Mouse (Mus musculus): ENCODE measurements around the gene E2f4.

E2f4 gene

DNA sequence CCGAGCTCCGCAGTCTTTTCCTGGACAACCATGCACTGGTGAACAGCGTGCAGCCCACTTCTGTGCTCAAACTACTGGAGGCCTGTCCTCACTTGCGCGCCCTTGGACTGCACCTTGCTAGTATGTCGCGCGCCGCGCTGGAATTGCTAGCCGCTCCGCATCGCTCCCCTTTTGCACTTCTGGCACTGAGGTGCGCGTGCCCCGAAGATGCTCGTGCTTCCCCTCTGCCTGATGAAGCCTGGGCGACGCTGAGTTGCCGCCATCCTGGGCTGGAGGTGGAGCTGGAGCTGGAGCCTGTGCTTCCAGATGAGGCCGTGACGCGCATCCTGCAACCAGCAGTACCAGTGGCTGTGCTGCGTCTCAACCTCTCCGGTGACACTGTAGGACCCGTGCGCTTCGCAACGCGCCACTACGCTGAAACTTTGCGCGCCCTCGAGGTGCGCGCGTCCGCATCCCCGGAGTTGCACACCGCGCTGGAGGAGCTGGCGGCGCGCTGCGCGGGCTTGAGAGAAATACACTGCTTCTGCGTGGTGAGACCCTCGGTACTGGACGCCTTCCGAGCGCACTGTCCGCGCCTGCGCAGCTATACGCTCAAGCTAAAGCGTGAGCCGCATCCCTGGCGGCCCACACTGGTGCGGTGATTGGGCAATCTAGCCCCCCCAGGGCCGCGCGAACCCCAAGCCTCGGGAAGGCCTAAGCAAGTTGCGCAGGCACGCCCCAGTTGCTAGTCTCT is 29.0 kb upstream of the E2f4 start:
- in situ Hi-C loops (cut with MboI, MseI): no loop called here

DNA sequence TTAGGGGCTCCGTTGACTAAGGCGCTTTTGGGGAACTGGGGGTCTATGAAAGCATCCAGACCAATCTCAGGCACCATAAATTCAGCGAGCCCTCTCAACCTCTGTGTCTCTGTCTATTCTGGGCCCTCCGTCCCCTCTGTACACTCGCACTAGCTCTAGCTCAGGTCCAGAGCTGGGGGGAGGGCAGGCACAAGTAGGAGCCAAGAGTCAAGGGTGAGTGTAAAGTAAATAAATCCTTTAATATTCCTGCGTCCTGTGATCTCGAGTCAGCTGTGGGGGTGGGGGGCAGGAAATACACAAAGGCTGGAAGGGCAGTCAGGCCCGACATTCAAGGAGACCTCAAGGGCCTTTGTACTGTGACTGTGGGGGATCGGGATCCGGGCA is 28.4 kb upstream of the E2f4 start:
- in situ Hi-C loops (cut with MboI, MseI): no loop called here

DNA sequence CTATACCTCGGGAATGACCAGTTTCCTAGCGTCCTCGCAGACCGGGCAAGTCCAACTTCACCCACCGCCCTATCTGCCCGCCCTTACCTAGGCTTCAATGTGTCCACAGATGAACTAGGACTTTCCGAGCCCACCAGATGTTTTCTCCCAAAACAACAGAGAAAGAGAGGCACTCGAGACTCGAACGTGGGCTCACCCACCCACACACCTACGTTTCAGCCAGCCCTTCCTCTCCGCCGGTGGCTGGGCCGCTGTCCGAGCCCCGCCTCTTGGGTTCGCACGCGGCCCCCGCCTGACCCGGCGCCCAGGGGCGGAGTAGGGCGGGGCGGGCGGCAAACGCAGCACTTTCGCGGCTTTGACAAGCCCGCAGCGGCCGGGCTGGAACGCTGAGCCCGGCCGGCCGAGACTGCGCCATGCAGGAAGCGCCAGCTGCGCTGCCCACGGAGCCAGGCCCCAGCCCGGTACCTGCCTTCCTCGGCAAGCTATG is 28.0 kb upstream of the E2f4 start, which contains the start of gene Hsf4:
Hsf4 (plus strand) TSS at position 341 of the 487 bp plus-strand sequence.
- in situ Hi-C loops (cut with MboI, MseI): no loop called here

DNA sequence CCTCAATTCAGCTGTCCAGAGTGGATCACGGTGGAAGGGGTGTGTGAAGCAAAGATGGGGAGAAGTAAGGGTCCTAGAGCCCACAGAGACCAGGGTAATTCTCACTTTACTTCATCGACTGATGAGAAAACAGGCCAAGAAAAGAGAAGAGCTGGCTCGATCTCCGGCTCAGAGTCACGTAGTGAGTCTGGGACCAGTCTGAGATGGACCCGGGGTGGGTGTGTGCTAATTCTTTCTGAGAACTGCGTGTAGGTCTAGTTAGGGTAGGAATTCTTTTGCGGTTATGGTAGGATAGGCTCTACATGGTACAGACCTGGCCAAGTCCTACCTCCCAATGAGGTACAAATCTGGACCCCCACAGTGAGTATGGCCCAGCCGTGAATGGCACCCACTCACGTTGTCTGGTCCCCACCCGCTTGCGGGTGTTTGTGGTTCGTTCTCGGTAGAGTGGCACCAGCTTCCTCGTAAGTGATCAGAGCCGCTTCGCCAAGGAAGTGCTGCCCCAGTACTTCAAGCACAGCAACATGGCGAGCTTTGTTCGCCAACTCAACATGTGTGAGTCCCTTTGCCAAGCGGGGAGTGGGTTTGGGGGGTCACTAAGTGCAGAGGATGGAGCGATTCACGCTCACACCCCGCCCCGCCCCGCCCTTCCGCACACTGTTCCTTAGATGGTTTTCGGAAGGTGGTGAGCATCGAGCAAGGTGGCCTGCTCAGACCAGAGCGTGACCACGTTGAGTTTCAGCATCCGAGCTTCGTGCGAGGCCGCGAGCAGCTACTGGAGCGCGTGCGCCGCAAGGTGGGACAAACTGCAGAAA is 27.2 kb upstream of the E2f4 start:
- in situ Hi-C loops (cut with MboI, MseI): loop anchor here in 1 of 2 experiments (5.0 kb wide), 1 partner anchor 638 kb away; the partner anchor contains the start of gene Rrad

DNA sequence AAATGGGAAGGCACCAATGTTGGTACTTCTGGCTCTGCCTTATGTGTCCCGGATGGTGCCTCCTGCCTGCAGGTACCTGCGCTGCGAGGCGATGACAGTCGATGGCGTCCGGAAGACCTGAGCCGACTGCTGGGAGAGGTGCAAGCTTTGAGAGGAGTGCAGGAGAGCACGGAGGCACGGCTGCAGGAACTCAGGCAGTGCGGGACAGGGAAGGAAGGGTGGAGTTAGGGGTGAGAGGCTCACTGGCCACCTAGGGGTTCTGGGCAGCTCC is 26.6 kb upstream of the E2f4 start:
- in situ Hi-C loops (cut with MboI, MseI): loop anchor here in 1 of 2 experiments (5.0 kb wide), 1 partner anchor 639 kb away; the partner anchor contains the start of gene Rrad

DNA sequence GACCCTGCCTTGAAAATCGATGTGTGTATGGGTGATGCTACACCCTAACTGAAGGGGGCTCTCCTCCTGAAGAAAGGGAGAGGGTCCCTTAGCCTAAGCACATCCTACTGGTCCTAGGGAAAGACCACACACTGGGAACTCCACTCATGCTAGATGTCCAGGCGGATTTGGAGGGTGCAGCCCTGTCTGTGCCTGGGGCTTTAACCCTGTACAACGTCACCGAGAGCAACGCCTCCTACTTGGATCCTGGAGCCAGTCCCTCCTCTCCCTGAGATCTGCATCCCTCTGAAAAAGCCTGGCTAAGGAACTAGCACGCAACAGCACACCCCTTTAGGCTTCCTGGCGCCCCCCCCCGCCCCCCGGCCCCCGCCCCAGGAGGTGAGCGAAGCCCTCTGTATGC is 22.1 kb upstream of the E2f4 start:
- in situ Hi-C loops (cut with MboI, MseI): no loop called here

DNA sequence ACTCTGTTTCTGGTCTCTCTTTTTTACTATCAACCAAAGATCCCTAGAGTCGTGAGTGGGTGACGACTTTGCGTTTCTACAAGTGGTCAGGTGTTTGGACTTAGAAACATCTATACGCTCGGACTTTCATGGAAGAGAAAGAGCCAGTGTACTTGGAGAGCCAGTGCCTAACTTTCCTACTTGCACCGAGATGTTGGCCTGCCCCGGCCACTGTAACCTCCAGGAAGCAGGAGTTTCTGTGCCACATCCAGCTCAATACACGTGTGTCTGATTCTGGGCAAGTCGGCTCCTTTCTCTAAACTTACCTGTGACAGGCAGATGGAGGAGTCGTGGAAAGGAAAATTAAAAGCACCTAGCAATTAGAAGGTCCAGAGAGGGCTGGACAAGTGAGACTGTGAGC is 21.6 kb upstream of the E2f4 start, which contains the start of gene Nol3:
Nol3 (plus strand) TSS at position 301 of the 400 bp plus-strand sequence.
- in situ Hi-C loops (cut with MboI, MseI): no loop called here

DNA sequence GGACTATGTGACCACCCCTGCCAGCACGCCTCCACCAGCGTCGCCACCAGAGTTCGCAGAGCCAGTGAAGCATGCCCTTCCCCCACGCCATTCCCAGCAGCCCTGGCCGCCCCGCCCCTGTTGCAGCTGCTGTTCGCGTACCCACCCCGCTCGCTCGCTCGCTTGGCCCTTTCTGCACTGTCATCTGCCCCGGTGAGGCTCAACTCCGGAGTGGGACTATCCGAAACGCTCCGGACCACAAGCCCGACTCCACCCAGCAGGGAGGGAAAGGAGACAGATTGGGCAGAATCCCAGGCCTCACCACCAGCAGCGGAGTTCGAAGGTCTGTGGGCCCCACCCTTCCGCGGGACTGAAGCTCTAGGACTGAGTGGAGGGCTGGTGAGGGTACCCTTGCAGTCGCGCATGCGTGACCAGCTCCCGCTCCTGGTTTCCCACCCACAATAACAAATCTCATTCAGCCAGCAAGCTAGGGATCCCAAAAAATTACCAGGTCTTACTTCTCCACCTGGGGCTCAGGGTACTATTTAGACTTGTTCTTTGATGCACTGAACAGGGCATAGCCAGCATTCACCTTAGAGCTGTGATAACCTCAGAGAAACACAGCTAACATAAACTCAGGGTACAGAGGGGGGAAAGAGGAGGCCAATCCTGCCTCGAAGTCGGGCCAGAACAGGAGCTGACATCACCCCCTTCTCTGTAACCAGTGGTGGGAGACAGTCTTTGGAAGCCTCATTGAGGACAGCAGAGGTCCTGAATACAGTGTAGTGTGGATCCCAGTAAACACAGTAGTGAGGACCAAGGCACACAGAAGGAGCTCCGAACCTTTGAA is 21.0 kb upstream of the E2f4 start:
- in situ Hi-C loops (cut with MboI, MseI): no loop called here

DNA sequence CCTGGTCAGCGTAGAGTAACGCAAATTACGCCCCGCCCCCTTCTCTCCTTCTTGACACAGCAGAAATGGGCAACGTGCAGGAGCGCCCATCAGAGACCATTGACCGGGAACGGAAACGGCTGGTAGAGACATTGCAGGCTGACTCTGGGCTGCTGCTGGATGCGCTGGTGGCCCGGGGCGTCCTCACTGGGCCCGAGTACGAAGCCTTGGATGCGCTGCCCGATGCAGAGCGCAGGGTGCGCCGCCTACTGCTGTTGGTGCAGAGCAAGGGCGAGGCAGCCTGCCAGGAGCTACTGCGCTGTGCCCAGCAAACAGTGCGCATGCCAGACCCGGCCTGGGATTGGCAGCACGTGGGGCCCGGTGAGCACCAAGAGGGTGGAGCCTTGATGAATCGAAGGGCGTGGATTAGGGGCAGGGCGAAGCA is 18.5 kb upstream of the E2f4 start:
- in situ Hi-C loops (cut with MboI, MseI): no loop called here

DNA sequence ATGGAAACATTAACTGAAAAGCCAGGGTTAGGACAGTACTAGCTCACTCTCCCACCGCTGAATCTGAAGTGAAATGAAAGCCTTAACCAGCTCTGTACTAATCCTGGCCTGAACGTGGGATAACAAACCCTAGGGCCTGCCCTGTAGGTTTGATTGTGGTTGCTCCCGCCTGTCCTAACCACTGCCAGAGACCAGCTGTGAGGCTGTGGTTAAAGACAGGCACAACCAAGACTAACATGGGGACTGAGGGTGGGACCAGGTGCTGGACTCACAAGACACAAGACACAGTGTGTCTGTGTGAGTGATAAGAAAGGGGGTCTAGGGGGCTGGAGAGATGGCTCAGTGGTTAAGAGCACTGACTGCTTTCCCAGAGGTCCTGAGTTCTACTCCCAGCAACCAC is 16.9 kb upstream of the E2f4 start:
- in situ Hi-C loops (cut with MboI, MseI): no loop called here

DNA sequence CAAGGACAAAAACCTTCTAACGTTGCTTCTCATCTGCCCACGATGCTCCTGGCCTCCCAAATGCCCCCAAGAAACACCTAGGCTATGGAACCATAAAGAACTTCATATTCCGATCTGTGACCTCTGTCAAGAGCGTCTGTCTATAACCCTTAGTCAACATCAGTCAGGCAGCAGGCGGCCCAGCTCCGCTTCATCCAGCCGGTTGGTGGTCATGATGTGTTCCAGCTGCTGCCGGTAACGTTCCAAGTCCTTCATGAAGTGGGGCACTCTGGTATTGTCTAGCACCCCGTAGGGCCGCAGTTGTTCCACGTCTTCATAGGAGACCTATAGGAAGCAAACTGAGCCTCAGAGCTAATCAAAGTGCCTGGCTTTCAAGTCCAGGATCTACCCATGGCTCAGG is 15.6 kb upstream of the E2f4 start:
- in situ Hi-C loops (cut with MboI, MseI): no loop called here

DNA sequence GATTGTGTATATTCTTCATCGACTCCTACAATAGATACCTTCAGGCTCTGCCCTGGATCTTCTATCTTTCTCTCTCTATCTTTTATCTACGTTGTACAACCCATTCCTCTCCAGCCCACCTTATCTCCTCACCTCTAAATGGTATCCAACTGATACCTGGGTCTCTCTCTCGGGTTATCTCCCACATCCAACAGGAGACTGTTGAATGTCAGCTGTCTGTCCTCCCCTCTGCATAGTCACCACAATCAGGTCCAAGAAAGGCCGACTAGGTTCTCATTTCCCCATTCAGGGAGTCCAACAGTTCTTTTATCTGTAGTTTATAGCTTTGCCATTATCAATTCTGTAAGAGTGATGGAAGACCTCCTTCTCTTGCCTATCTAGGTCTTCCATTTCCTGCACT is 15.2 kb upstream of the E2f4 start:
- in situ Hi-C loops (cut with MboI, MseI): no loop called here

DNA sequence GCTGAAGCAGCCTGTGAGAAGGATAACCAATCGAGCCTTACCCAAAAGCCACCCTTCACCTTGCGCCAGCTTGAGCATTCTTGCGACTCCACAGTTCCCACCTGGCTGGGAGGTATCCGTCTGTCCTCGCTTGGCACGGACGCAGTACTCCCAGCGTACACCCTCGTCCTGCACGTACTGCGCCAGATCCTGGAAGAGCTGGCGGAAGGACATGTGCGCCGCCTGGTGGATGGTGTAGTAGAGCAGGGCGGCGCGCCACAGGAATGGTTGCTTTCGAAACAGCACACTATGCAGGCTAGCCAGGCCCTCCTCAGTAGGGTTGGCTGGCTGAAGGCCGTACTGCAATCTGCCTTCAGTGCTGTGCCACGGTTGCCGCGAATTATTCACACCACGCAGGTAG is 14.4 kb upstream of the E2f4 start:
- in situ Hi-C loops (cut with MboI, MseI): no loop called here

DNA sequence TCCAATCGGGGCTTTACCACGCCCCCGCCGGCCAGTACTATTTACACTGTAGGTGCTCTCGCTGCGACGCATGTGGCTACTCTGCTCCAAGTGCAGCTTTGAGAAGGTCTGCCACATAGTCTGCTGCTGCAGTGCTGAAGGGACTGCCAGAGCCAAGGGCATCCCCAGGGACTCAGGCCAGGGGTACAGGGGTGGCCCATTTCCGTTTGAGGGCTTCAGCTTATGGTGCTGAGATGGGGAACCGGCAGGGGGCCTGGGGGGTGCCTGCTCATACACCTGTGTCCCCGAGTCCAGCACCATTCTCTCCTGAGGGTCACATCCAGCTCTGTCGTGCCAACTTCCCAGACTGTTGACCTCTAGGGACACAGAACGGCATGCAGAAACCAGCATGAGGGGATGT is 11.9 kb upstream of the E2f4 start:
- in situ Hi-C loops (cut with MboI, MseI): no loop called here

DNA sequence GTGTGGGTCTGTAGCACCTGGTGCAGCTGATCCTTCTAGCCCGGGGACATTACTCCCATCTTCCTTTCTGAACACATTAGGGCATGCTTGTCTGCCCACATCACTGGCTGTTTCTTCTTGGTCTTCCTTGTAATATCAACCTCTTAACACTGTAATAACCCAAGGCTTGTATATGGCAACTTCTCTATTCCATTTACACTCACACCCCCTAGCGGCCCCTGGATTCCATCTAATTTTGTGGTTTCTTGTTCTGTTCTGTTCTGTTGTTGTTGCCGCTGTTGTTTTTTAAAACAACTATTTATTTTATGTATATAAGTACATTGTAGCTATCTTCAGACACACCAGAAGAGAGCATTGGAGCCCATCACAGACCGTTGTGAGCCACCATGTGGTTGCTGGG is 10.6 kb upstream of the E2f4 start:
- in situ Hi-C loops (cut with MboI, MseI): no loop called here

DNA sequence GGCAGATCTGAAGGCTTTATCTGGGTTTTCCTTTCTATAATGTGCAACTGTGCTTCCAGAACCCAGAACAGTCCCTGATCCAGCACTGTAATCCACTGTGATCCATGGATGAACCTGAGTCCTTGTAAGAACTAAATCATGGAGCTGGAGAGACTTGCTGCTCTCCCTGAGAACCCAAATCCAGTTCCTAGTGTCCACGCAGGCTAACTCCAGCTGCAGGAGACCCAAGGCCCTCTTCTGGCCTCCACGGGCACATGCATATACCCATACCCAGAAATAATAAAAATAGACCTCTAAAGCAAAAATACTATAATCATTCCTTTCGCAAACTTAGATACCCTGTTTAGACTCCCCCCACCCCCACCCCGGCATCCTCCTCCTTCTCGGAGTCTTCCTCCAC is 9.2 kb upstream of the E2f4 start:
- in situ Hi-C loops (cut with MboI, MseI): no loop called here

DNA sequence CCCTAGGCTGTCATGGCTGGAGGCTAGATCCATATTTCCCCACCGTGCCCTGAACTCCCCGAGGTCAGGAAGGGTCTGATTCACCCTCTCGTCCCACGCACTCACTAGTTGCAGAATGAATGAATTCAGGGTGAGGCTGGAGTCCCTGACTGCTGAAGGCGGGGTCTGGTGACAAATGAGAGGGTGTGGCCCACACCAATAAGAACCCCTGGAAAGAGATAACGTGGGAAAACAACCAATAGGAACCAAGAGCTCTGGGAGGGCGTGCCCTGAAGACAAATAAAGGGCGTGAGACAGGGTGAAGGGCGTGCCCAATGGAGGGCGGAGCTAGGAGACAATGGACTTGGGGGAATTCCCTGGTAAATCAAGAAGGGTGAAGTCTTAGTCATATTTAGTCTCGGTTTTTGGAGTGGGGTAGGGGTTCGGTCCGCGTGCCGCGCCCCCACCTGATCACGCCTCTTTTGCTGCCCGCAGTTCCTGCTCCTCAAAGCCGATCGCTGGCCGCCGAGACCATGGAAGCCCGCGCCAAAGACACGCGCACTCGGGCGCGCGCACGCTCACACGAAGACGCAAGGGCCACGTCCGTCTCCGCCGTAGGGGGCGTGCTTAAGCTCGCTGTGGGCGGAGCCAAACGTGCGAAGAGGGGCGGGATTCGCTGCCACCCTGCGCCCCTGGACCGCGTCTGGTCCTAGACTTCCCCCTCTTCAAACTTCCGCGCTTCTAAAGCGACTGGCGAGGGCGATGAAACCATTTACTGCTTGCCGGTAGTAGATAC is 8.3 kb upstream of the E2f4 start:
- in situ Hi-C loops (cut with MboI, MseI): no loop called here

DNA sequence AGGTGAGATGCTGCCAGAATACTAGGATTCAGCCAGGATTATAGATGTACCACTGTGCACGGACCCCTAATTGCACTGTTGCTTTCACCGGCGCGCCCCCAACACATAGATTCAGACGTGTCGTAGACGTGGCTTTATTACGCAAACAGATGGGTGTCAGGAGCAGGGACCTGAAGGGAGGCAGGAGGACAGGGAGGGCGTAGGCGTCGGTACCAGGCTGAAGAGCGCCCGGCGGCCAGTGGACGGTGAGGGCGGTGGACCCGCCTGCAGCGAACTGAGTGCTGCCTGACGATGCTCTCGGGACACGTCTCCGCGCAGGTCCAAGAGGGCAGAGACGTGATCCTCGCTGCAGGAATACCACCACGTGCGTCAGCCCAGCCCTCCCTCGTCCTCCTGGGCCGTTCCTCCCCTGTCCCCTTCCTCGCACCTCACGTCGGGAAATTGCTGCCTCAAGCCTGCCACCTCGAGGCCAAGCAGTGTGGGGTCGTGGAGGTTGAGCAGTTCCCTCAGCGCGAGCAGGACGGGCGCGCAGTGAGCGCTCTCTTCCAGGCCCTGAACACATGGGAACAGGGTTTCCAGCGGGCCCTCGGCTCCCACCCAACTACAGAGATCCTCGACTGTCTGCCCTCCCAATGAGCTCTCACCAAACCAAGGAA is 7.5 kb upstream of the E2f4 start, which contains the start of gene 4931428F04Rik:
4931428F04Rik (minus strand) TSS at position 60 of the 656 bp plus-strand sequence.
- in situ Hi-C loops (cut with MboI, MseI): loop anchor here in 1 of 2 experiments (5.0 kb wide), 1 partner anchor 57 kb away; the partner anchor contains the start of genes Fhod1 and Slc9a5

DNA sequence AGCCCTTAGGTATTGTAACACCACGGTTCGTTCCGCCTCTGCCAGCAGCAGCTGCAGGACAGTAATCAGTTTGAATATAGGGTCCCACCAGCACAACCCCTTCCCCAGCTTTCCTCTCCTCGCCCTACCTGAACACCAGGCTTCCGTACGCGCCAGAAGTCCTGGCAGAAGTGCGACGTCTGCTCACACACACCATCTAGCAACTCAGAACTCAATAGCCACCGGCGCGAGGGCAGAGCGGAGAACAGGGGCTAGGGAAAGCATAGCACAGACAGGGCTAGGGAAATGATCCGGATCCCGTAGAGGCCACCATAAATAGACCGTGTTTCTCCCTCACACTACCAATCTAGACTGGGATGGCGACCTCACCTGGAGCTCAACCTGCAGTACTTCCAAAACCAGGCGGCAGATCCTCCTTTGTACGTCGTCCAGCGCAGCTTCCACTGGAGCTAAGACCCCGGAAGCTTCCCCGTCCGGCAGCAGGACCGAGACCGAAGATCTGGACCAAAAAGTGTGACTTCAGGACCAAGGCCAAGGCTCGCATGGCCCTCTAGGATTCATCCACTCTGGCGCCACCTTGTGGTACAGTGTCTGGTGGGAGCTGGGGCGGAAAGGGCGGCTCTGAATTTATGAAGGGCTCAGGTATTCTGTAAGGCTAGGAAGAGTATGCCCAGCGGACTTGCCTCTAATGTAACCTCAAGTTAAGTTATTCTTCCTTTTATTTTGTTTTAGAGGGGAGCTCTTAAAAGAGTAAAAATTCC is 6.7 kb upstream of the E2f4 start:
- in situ Hi-C loops (cut with MboI, MseI): loop anchor here in 1 of 2 experiments (5.0 kb wide), 1 partner anchor 57 kb away; the partner anchor contains the start of genes Fhod1 and Slc9a5

All from T-helper 17 cell (primary cell).